Mouse (Mus musculus) G1E (cell line): ENCODE data around the gene Nmnat1.

Experiments used
- CTCF ChIP-seq: IDR thresholded peaks from 2 replicates; pipeline ENCODE4 v1.5.1; 2012; ENCODE audit warnings: low read depth, low read length, inconsistent platforms, mixed read lengths
- POLR2AphosphoS5 ChIP-seq: IDR thresholded peaks from 2 replicates; pipeline ENCODE4 v1.6.1; 2012; ENCODE audit warnings: low read depth, low read length, inconsistent platforms; ENCODE audit not compliant: insufficient replicate concordance

DNA sequence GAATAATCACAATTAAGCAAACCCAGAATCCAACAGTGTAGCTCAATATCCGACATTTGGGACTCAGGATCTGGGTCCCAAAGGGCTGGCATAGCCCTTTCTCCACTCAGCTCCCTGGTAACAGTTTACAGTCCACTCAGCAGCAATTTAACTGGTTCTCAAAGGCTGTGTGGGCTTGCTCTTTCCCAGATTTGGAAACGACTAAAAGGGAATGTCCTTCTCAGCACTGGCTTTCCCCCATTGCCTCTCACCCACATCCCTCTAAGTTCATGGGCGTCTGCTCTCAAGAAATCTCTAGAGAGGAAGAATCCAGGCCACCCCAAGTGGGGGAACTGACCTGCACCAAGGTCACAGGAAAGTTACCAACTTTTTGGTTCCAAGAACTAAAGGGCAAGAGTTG is 436 bp downstream of the Nmnat1 start:
- TF ChIP-seq CTCF (no peak), POLR2AphosphoS5 (no peak)
